Mouse (Mus musculus): ENCODE measurements around the gene Usp5. TPM values are rescaled to one million over a fixed set of nuclear protein-coding genes. Genes with fewer than 3 reads are reported as not detected.

Usp5 gene
- total RNA-seq, 1 experiment from 2014 or later, result 83.2 TPM

DNA sequence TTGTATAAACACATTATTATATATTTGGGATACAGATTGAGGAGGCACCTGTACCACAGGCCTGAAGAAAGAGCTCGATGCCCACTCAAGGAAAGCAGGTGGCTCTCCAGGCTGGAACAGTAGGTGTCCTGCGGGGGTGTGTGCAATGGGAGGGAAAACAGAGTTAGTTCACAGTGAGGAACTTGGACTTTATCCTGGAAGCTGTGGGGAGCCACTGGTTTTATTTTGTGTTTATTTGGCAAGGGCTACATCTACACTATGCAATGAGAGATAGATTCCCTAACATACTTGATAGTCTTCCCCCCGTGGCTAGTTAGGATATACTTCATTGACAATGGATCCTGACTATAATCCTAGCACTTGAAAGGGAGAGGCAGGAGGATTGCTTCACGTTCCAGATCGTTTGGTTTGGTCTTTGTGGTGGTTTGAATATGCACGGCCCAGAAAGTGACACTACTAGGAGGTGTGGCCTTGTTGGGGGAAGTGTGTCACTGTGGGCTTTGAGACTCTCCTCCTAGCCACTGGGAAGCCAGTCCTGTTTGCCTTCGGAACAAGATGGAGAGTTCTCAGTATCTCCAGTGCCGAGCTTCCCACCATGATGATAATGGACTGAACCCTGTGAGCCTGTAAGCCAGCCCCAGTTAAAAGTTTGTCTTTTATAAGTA is 42.4 kb downstream of the Usp5 start:
- DNase-seq, result no peak

GRCm38 (mm10) chr6:124782436-124782835 is 46.8 kb downstream of the Usp5 start:
- peak; percentile 50 for DNase-seq

DNA sequence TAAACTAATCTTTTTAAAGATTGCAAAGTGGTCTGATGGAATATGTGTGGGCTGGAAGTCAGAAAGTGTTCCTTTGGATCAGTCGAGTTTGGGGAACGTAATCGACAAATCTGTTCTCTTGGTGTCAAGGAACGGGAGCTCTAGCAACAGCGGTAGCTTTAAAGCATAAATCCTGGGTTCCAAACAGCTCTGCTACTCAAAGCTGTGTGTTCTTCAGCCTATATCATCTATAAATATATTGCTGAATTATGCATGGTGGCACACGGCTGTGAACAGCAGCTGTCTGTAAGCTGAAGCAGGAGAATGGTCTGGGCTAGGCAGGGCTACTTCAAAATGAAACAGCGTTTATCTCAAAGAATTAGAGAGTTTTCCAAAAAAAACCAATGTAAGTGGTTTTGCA is 48.4 kb downstream of the Usp5 start:
- no peak for DNase-seq

DNA sequence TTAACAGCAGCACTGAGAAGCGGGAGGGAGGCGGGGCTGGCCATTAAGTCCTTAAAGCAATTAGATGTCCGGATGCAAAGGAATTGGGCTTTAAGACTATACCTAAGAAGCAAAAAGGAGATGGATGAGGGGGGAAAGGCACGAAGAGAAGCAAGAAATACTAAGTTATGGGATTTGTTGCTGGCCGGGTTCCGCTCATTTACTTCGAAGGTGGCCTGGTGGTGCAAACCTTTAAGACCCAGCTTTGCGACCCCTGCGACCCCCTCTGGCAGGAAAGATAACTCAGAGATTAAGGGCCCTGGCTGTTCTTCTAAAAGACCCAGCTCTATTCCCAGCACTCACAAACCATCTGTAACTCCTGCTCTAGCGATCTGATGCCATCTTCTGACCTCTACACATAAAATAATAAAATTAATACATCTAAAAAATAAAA is 49.3 kb downstream of the Usp5 start:
- no peak for DNase-seq

- peak; percentile 54 for DNase-seq
Measured at GRCm38 (mm10) chr6:124779222-124779983, 49.9 kb downstream of the Usp5 start, which contains the start of gene Lrrc23. Lrrc23 (minus strand) TSS chr6:124779727.

- DNase-seq, result no peak
Measured at GRCm38 (mm10) chr6:124770511-124770910, 58.8 kb downstream of the Usp5 start.

DNA sequence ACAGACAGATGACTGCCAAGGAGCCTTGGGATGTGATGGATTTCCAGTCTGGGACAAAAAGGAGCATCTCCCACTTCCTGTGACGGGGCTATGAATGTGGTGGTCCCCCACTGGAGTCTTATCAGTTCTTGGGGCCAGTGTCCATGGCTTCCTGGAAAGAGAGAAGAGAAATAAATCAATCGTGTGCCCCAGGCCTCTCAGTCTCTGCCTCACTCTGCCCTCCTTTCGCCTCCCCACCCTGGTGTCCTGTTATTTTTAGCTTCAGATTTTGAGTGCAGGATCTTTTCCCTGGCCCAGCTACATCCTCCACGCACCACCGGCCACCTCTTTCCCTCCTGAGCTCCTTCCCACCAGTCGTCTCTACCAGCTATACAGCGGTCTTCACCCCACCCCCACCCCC is 59.3 kb downstream of the Usp5 start:
- no peak for DNase-seq

DNA sequence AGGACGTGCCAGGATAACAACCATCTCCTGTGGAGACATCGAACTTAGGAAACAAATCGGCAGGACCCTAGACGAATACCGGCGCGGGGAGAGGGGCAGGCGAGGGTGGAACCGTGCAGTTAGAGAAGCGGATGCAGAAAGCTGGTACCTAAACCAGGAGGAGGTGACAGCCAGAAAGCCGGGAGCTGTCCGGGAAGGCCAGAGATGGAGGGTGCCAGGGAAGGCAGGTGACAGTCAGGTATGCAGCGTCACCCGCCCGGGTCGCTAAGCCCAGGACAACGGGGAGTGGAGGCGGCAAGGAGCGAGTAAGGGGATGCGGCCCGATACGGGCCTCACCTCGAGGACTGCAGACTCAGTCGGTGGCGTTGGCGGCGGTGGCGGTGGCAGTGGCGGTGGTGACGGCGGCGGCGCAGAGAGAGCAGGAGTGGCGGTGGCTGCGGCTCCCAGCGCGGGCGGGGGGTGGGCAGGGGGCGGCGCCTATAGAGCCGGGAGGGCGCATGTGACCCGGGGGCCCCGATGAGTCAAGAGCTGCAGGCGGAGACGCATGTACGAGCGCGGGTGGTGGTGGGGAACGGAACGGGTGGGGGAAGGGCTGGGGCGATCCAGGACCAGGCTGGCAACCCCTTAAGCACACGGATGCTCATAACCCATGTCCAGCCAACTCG is 60.1 kb downstream of the Usp5 start, which contains the start of gene Eno2:
TSS of gene Eno2 (minus strand) at position 573 of the 665 bp plus-strand sequence.
- DNase-seq, result peak; percentile 80

GRCm38 (mm10) chr6:124768704-124769044 is 60.6 kb downstream of the Usp5 start:
- no peak for DNase-seq

DNA sequence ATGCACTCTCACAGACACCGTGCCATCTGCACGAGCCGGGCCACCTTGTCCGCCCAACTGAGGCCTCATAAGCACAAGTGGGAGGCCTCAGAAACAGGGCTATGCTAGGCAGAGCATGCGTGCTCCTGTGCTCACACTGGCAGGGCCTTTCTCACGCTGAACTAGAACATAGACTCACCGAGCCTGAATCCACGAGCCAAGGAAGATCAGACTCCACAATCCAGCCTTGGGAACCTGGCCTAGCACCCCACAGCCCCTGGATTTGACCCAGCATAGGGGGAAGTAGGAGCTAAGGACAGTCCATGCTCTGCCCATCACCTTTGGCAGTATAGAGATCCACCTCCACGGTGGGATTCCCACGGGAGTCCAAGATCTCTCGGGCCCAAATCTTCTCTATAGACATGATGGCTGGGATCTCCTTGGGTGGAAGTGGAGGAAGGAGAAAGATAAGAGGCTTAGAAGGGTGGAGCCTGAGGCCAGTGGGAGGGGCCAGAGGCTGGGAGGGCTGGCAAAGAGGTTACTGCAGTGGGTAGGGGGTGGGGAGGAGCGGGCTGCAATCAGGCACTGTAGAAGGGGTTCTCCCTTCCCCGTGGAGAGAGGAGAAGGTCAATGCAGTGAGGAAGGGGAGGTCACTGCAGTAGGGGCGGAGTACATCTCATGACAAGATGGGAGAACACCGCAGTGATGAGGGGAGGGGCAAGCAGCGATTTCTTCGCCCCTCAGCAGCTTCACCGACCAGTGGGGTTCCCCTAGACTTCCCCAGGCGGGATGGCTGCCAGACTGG is 61.2 kb downstream of the Usp5 start:
- no peak for DNase-seq

DNA sequence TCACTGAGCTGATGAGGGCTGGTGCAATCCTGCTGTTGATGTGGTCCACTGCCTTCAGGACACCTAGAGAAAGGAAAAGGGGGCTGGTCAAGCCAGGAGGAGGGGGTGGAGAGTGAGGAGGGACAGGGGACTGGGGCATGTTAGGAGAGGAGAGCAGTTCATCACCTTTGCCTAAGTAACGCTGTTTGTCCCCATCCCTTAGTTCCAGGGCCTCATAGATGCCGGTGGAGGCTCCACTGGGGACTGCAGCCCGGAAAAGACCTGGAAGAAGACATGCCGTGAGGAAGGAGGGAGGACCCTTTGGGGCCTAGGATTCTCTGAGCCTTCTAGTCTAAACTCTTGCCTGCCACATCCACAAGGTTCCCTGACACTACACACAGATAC is 61.8 kb downstream of the Usp5 start:
- no peak for DNase-seq

DNA sequence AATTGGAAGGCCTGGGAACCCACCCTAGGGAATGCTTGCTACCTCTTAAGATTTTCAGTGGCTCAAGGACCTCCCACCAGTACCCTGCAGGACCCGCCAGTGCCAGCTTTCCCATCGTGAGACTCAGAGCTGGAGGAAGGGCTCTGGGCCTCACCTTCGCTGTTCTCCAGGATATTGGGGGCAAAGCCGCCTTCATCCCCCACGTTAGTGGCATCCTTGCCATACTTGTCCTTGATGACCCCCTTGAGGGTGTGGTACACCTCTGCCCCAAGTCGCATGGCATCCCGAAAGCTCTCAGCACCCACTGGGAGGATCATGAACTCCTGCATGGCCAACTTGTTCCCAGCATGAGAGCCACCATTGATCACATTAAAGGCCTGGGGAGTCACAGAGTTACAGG is 63.3 kb downstream of the Usp5 start:
- no peak for DNase-seq

Other genes with a start within 250 kb of the Usp5 start
- 2.7 and 2.9 TPM in 2 replicates for gene C1s2, start 193.4 kb downstream of the Usp5 start, total RNA-seq (2021)
- 78.0 and 82.3 TPM in 2 replicates for gene Lpcat3, start 166.5 kb downstream of the Usp5 start, total RNA-seq (2021)
- 79.7 and 87.9 TPM in 2 replicates for gene Emg1, start 117.3 kb downstream of the Usp5 start, total RNA-seq (2021)
- 392 and 412 TPM in 2 replicates for gene Phb2, start 117.1 kb downstream of the Usp5 start, total RNA-seq (2021)
- 7.3 and 23.1 TPM in 2 replicates for gene Ptpn6, start 90.8 kb downstream of the Usp5 start, total RNA-seq (2021)
- gene Grcc10, start 88.1 kb downstream of the Usp5 start, total RNA-seq (2021), result 338 and 346 TPM in 2 replicates
- gene Gm45234, start 73.5 kb downstream of the Usp5 start, total RNA-seq (2021), result not detected in 2 replicates
- 70.3 and 84.6 TPM in 2 replicates for gene Atn1, start 73.0 kb downstream of the Usp5 start, total RNA-seq (2021)
- 13.0 and 18.9 TPM in 2 replicates for gene Eno2, start 59.8 kb downstream of the Usp5 start, total RNA-seq (2021)
- gene Lrrc23, start 49.8 kb downstream of the Usp5 start, total RNA-seq (2021), result not detected in 2 replicates
- gene Spsb2, start 20.8 kb downstream of the Usp5 start, total RNA-seq (2021), result 13.0 and 14.6 TPM in 2 replicates
- gene Tpi1, start 15.2 kb downstream of the Usp5 start, total RNA-seq (2021), result 425 and 436 TPM in 2 replicates
- gene Cdca3, start 63 bp upstream of the Usp5 start, total RNA-seq (2021), result 22.2 and 26.1 TPM in 2 replicates
- 9.4 and 9.5 TPM in 2 replicates for gene Gnb3, start 10.8 kb upstream of the Usp5 start, total RNA-seq (2021)
- 21.4 and 26.1 TPM in 2 replicates for gene P3h3, start 28.3 kb upstream of the Usp5 start, total RNA-seq (2021)
- gene Gpr162, start 34.5 kb upstream of the Usp5 start, total RNA-seq (2021), result 1.6 and 2.3 TPM in 2 replicates
- gene Cd4, start 58.7 kb upstream of the Usp5 start, total RNA-seq (2021), result 1.4 and 13.0 TPM in 2 replicates
- gene Lag3, start 82.2 kb upstream of the Usp5 start, total RNA-seq (2021), result 1.5 and 2.5 TPM in 2 replicates
- 917 and 925 TPM in 2 replicates for gene Ptms, start 90.6 kb upstream of the Usp5 start, total RNA-seq (2021)
- 274 and 276 TPM in 2 replicates for gene Mlf2, start 101.9 kb upstream of the Usp5 start, total RNA-seq (2021)
- 117 and 122 TPM in 2 replicates for gene Cops7a, start 136.1 kb upstream of the Usp5 start, total RNA-seq (2021)
- gene Pianp, start 167.2 kb upstream of the Usp5 start, total RNA-seq (2021), result 4.8 and 5.4 TPM in 2 replicates
- gene Zfp384, start 179.7 kb upstream of the Usp5 start, total RNA-seq (2021), result 47.2 and 50.4 TPM in 2 replicates
- gene Ing4, start 210.3 kb upstream of the Usp5 start, total RNA-seq (2021), result 64.9 and 71.8 TPM in 2 replicates
- 7.5 and 8.2 TPM in 2 replicates for gene Acrbp, start 220.2 kb upstream of the Usp5 start, total RNA-seq (2021)
- 0.44 and 2.1 TPM in 2 replicates for gene Lpar5, start 238.4 kb upstream of the Usp5 start, total RNA-seq (2021)

All from adrenal gland, postnatal 14 days (tissue).